Mouse (Mus musculus) heart, postnatal 0 days (tissue): ENCODE measurements around the gene Exoc4. TPM values are rescaled to one million over a fixed set of nuclear protein-coding genes. Genes with fewer than 3 reads are reported as not detected.

Experiments
- ATAC-seq: fragments of 200-750 bp; cut with Nextera tagmentation; 2 replicates; pipeline ENCODE4 v1.8.0; 2017; ENCODE audit warnings: low read depth, moderate number of reproducible peaks, moderate library complexity; ENCODE audit not compliant: insufficient read depth
- DNase-seq: peaks from one replicate; pipeline ENCODE4 v3.0.0-alpha.2; 2016; ENCODE audit warnings: low spot score
- H3K27ac ChIP-seq: fragments of 300-500 bp; sonication (generic); 2 replicates; pipeline ENCODE4 v1.5.1; 2014; ENCODE audit warnings: low read depth, mild to moderate bottlenecking
- H3K27me3 ChIP-seq: fragments of 300-500 bp; sonication (generic); 2 replicates; pipeline ENCODE4 v1.6.1; 2014; ENCODE audit warnings: low read length, mixed read lengths; ENCODE audit not compliant: control insufficient read depth, insufficient read depth
- H3K36me3 ChIP-seq: fragments of 300-500 bp; sonication (generic); replicated peaks from 2 replicates; pipeline ENCODE4 v1.6.1; 2014; ENCODE audit warnings: low read length, mixed read lengths; ENCODE audit not compliant: control insufficient read depth, insufficient read depth
- H3K4me1 ChIP-seq: fragments of 300-500 bp; sonication (generic); 2 replicates; pipeline ENCODE4 v1.6.1; 2014; ENCODE audit warnings: antibody characterized with exemption; ENCODE audit not compliant: control insufficient read depth, insufficient read depth
- H3K4me2 ChIP-seq: fragments of 300-500 bp; sonication (generic); 2 replicates; pipeline ENCODE4 v1.6.1; 2014; ENCODE audit warnings: low read depth, mild to moderate bottlenecking, low read length, moderate library complexity
- H3K4me3 ChIP-seq: fragments of 300-500 bp; sonication (generic); 2 replicates; pipeline ENCODE4 v1.5.1; 2014; ENCODE audit warnings: low read depth, low read length
- H3K9ac ChIP-seq: fragments of 300-500 bp; sonication (generic); replicated peaks from 2 replicates; pipeline ENCODE4 v1.6.1; 2014; ENCODE audit warnings: low read depth, low read length, mixed read lengths
- H3K9me3 ChIP-seq: fragments of 300-500 bp; sonication (generic); replicated peaks from 2 replicates; pipeline ENCODE4 v1.6.1; 2016; ENCODE audit warnings: low read length; ENCODE audit not compliant: control insufficient read depth
- CTCF ChIP-seq: IDR thresholded peaks from 2 replicates; pipeline ENCODE4 v1.5.1; 2016; ENCODE audit warnings: antibody characterized with exemption, control low read depth, low read depth
- EP300 ChIP-seq: IDR thresholded peaks from 2 replicates; pipeline ENCODE4 v1.6.1; 2016; ENCODE audit warnings: antibody characterized with exemption, low read depth
- WGBS: fragments of 180-500 bp; shearing (Covaris S2); extraction: QIAGEN DNeasy Blood & Tissue Kit; methylation state at CpG from one replicate; pipeline ENCODE4 v1.1.7; 2014; 5-methylcytosine and 5-hydroxymethylcytosine counted together
- polyA plus RNA-seq: library from polyadenylated mRNA; unstranded; fragments of >200 nt; fragmentation: Nextera tagmentation; extraction: Ambion mirVana; gene quantifications from 2 replicates; pipeline ENCODE4 v1.2.1, GENCODE M21; 2015
- total RNA-seq: library from RNA; depleted of rRNA; stranded (reverse); fragments of >200 nt; gene quantifications from 2 replicates; pipeline ENCODE4 v1.2.3, GENCODE M21; 2014; ENCODE audit warnings: low replicate concordance

Gene Exoc4
- total and polyA plus RNA-seq, 2 experiments from 2014 or later, result 15.8 to 54.6 TPM

DNA sequence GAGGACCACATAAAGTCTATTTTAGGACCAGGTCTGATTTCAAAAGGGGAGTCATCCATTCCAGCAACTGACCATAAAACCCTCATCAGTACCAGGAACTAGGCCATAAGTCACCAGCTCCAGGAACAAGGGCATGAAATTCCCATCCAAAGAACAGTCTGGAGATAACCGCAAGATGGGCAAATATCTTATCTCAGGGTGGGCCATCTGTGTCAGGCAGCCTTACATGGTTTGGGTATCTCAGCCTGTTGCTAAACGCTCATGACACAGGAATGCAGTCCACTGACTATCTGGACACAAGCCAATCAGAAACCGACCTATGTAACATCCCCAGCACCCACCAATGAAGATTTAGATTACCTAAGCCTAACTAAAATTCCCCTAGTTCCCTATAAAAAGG lies 4.3 kb upstream of the Exoc4 start:
- no peaks in the 10 kb centered on the region for H3K36me3 ChIP-seq
- no peak overlapping the region for H3K9ac ChIP-seq
- ATAC-seq (no peak), DNase-seq (no peak)
- WGBS, result 27% methylated on average over 3 of the region's 3 CpGs
- no peaks in the 10 kb centered on the region for H3K27me3 ChIP-seq
- TF ChIP-seq EP300 (no peak), CTCF (no peak)
- no peak overlapping the region for H3K27ac ChIP-seq
- no peak overlapping the region for H3K4me2 ChIP-seq
- H3K9me3 ChIP-seq, result no peaks in the 10 kb centered on the region
- no peak overlapping the region for H3K4me3 ChIP-seq
- H3K4me1 ChIP-seq, result no peaks in the 10 kb centered on the region

DNA sequence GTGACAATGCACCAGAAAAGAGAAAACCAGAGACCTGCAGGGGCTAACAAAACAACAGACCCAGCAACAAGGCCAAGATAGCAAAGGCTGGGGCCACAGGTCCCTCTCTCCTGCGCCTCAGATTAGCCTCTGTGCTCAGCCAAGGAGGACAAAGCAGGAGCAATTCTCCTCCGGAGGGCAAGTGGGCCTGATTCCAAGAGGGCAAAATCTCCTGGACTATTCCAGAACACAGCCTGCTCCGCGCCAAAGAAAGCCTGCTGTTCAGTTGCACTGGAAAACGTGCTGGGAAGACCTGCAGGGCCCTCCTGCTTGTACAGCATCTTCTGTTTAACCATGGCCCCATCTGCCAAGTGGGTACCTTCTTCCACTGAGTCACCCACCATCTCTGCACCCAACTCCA lies 1.7 kb upstream of the Exoc4 start:
- H3K36me3 ChIP-seq, result no peaks in the 10 kb centered on the region

DNA sequence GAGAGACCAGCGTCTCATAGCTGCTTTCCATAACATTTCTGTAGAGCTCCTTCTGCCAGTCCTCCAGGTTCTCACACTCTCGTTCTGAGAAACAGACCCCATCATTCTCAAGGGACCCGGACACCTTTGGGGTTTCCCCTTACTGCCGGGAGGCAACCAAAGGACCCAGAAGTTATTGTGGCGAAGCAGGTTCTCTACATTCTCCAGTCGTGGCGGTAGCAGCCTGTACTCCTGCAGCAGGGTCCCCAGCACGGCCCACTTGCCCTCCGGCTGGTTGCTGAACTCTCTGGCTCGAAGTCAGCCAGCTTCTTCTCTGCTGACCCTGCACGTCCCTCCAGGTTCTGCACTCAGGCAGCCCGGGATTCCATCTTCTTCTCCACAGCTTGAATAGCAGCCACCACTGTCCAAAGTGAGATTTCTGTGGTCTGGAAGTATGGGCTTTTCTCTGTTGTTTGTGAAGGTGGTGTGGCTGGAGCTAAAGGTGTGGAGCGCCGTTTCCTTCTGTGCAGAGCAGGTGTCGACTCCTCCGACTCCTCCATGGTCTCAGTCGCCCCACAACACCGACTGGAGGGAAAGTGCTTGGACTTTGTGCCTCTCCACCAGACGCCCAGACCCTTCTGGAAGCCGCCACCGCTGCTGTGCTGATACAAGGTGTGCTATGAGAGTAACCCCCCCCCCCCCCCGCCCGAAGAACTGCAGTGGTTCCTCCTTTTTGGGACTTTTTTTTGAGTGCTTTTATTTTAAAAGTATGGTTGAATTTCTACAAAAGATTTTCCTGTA lies 1.1 kb upstream of the Exoc4 start:
- H3K4me1 ChIP-seq, result 0 out of 2 replicates have a peak, but pooled peaks cover 8% of the 10 kb centered on the region
- ATAC-seq, result no peak
- TF ChIP-seq EP300 (no peak), CTCF (no peak)
- H3K36me3 ChIP-seq, result no peaks in the 10 kb centered on the region
- DNase-seq, result no peak
- no peaks in the 10 kb centered on the region for H3K9me3 ChIP-seq
- no peak overlapping the region for H3K4me3 ChIP-seq
- no peak overlapping the region for H3K9ac ChIP-seq
- H3K4me2 ChIP-seq, result no peak overlapping the region
- no peaks in the 10 kb centered on the region for H3K27me3 ChIP-seq
- no peak overlapping the region for H3K27ac ChIP-seq
- 83% methylated on average over 23 of the region's 23 CpGs for WGBS

More for the DNA sequence above, 1.7 kb upstream of the Exoc4 start:
- no peak overlapping the region for H3K27ac ChIP-seq
- H3K4me2 ChIP-seq, result no peak overlapping the region
- 71% methylated on average over 5 of the region's 5 CpGs for WGBS
- H3K9me3 ChIP-seq, result no peaks in the 10 kb centered on the region
- H3K27me3 ChIP-seq, result no peaks in the 10 kb centered on the region
- DNase-seq (no peak), ATAC-seq (no peak)
- no peak overlapping the region for H3K4me3 ChIP-seq
- TF ChIP-seq EP300, result no peak
- no peak for TF ChIP-seq CTCF
- no peak overlapping the region for H3K9ac ChIP-seq
- H3K4me1 ChIP-seq, result 0 out of 2 replicates have a peak, but pooled peaks cover 8% of the 10 kb centered on the region

- 71% methylated on average over 4 of the region's 4 CpGs for WGBS
- Histone ChIP-seq H3K36me3 (no peaks in the 10 kb centered on the region), H3K27ac (no peak overlapping the region)
Measured at GRCm38 (mm10) chr6:33256638-33257037, 7.8 kb downstream of the Exoc4 start.

DNA sequence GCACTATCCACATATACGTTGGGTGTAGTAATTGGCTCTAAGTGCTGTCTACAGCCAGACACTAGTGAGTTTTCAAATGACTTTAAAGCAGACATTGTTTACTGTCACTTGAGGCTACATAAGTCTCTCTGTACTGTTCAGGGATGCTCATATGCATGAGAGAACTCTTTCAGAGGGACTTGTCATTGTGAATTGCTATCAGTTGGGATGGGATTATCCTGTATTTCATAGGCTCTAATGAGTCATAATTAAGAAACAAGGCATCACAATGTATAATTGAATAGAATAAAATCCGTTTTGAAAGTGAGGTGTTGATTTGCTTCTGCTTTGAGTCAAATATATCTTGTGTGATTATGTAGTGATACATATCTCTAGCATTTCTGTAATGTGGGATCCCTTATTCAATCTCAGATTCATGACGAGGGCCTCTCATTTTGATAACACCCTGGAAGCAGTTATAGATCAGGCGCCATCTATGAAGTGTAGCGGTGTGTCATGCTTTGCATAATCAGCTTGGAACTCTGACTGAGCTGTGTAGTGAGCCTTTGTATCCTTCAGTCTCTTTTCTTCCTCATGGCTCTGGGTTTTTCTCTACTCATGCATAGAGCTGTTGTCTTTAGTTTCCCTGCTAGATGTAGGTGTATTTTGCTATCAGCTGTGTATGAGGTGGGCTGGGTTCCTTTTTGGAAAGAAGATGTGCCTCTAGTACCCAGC lies 8.3 kb downstream of the Exoc4 start:
- TF ChIP-seq EP300 (no peak), CTCF (no peak)
- WGBS, result 71% methylated on average over 5 of the region's 5 CpGs

More at GRCm38 (mm10) chr6:33256638-33257037, 7.8 kb downstream of the Exoc4 start:
- Histone ChIP-seq H3K9me3 (no peaks in the 10 kb centered on the region), H3K9ac (no peak overlapping the region), H3K4me3 (no peak overlapping the region), H3K27me3 (no peaks in the 10 kb centered on the region), H3K4me1 (peaks cover 7% of the 10 kb centered on the region; the same call in 1 of the 2 replicates), H3K4me2 (no peak overlapping the region)
- DNase-seq, result no peak
- no peak for TF ChIP-seq EP300
- no peak for TF ChIP-seq CTCF
- ATAC-seq, result no peak

More for the DNA sequence above, 8.3 kb downstream of the Exoc4 start:
- no peak overlapping the region for H3K4me2 ChIP-seq
- no peaks in the 10 kb centered on the region for H3K9me3 ChIP-seq
- H3K36me3 ChIP-seq, result no peaks in the 10 kb centered on the region
- H3K27ac ChIP-seq, result no peak overlapping the region
- no peak for DNase-seq
- no peak overlapping the region for H3K9ac ChIP-seq
- peaks cover 7% of the 10 kb centered on the region; the same call in 1 of the 2 replicates for H3K4me1 ChIP-seq
- no peak overlapping the region for H3K4me3 ChIP-seq
- ATAC-seq, result no peak
- no peaks in the 10 kb centered on the region for H3K27me3 ChIP-seq
